Mouse (Mus musculus) mesoderm, embryonic 11.5 days (tissue): Measurements from ENCODE around the gene Mettl24.
A peak's percentile ranks its signal among the peaks of the same experiment; 100 is the strongest.
"Not testable (repeated sequence)": the region's sequence is repeated elsewhere in the genome, so short reads cannot be mapped to it uniquely, and the experiment has no call there.

ENCODE experiments used
- DNase-seq: peaks from one replicate; pipeline ENCODE4 v3.0.0-alpha.2; 2012; ENCODE audit warnings: low read depth, low spot score

Gene Mettl24

GRCm38 (mm10) chr10:40737274-40738112 is 54.4 kb downstream of the Mettl24 start:
- no peak for DNase-seq

GRCm38 (mm10) chr10:40740696-40741095 is 57.6 kb downstream of the Mettl24 start:
- DNase-seq: no peak

- DNase-seq: peak; percentile 56
Measured at GRCm38 (mm10) chr10:40750293-40751047, 67.4 kb downstream of the Mettl24 start.

- no peak for DNase-seq
Measured at GRCm38 (mm10) chr10:40751157-40751556, 68.1 kb downstream of the Mettl24 start.

GRCm38 (mm10) chr10:40753036-40753435 is 70.0 kb downstream of the Mettl24 start:
- no peak for DNase-seq

GRCm38 (mm10) chr10:40758171-40759010 is 75.3 kb downstream of the Mettl24 start:
- no peak for DNase-seq

- not testable (repeated sequence) for DNase-seq
Measured at GRCm38 (mm10) chr10:40759391-40760194, 76.5 kb downstream of the Mettl24 start.

GRCm38 (mm10) chr10:40760195-40761009 is 77.3 kb downstream of the Mettl24 start:
- DNase-seq: no peak

- no peak for DNase-seq
Measured at GRCm38 (mm10) chr10:40761010-40761752, 78.1 kb downstream of the Mettl24 start.

- no peak for DNase-seq
Measured at GRCm38 (mm10) chr10:40762624-40763023, 79.5 kb downstream of the Mettl24 start.

- DNase-seq: no peak
Measured at GRCm38 (mm10) chr10:40763084-40763720, 80.1 kb downstream of the Mettl24 start.

GRCm38 (mm10) chr10:40772266-40772665 is 89.2 kb downstream of the Mettl24 start:
- no peak for DNase-seq

- DNase-seq: no peak
Measured at GRCm38 (mm10) chr10:40775151-40775550, 92.1 kb downstream of the Mettl24 start.

- no peak for DNase-seq
Measured at GRCm38 (mm10) chr10:40775655-40776054, 92.6 kb downstream of the Mettl24 start.

- peak; percentile 38 for DNase-seq
Measured at GRCm38 (mm10) chr10:40777171-40777570, 94.1 kb downstream of the Mettl24 start.

- no peak for DNase-seq
Measured at GRCm38 (mm10) chr10:40778472-40778871, 95.4 kb downstream of the Mettl24 start.

GRCm38 (mm10) chr10:40790406-40790805 is 107.3 kb downstream of the Mettl24 start:
- DNase-seq: no peak

- DNase-seq: no peak
Measured at GRCm38 (mm10) chr10:40792115-40792514, 109.0 kb downstream of the Mettl24 start.

GRCm38 (mm10) chr10:40805221-40805620 is 122.1 kb downstream of the Mettl24 start:
- DNase-seq: no peak
